Mouse (Mus musculus): ENCODE measurements at regions not wholly inside any gene's neighbourhood (a gene's known extent, or its start where the extent isn't known, plus 50 kb on each side); places are given as distances from the start of the nearest gene placed in this dataset.
"Not testable (repeated sequence)": the region's sequence is repeated elsewhere in the genome, so short reads cannot be mapped to it uniquely, and the experiment has no call there.

DNA sequence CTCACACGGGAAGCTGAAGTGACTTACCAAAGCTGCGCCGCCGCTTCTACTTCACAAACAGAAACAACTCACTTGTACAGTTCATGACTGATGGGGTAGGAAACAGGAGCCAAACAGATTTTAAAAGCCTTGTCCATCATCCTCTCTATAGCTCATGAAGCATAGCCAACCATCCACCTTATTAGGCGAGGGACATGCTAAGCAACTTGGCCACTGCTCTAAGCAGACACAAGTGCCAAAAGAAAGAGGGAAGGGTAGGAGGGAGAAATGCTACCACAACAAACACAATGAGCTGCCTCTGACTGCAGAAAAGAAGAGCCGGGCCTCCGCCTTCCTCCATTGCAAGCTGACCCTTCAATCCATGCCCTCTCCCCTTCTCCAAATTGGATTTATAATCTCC lies 179.9 kb downstream of the Dhx15 start:
- DNase-seq (ENCODE audit: low spot score), result no peak

- DNase-seq (ENCODE audit: low spot score), result no peak
Observed at GRCm38 (mm10) chr5:52008942-52009341, 181.4 kb downstream of the Dhx15 start.

- no peak for DNase-seq (ENCODE audit: low spot score)
Observed at GRCm38 (mm10) chr5:52006843-52007242, 183.5 kb downstream of the Dhx15 start.

- no peak for DNase-seq (ENCODE audit: low spot score)
Observed at GRCm38 (mm10) chr5:51990847-51991610, 199.3 kb downstream of the Dhx15 start.

- DNase-seq (ENCODE audit: low spot score), result no peak
Observed at GRCm38 (mm10) chr5:51989396-51989795, 200.9 kb downstream of the Dhx15 start.

DNA sequence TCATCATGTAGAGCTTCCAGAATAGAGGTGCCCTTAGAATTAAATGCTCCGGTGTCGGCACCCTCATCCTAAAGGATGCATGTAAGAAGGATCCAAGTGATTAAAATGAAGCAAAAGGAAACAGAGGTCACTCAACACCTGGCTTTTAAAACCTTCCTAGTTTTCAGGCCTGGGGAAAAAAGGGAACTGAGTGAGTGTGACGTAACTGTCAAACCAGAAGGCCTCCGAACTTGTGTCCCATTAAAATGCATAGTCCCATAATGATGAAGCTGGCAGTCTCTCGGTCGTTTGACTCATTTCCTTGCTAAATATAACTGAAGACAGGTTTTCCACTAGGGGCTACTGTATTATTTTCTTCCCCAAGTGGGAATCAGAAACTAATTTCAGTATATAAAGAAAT lies 201.4 kb downstream of the Dhx15 start:
- DNase-seq (ENCODE audit: low spot score), result no peak

DNA sequence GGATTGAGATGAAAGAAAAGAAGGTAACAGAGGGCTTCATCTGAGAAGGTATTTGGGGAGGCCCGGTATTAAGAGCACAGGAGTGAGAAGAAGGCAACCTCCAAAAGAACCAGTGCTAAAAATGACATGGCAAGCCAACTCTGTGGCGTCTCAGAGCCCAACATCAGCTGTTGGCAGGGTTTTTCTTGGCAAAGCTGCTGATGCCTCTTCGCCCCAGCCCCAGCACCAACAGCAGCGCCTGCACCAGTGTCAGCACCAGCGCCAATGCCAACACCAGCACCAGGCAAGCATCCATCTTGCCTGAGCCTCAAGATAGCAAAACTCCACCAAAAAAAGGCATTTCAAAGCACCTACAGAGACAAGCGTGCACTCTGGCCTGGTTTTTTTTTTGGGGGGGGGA lies 205.3 kb downstream of the Dhx15 start:
- no peak for DNase-seq (ENCODE audit: low spot score)

DNA sequence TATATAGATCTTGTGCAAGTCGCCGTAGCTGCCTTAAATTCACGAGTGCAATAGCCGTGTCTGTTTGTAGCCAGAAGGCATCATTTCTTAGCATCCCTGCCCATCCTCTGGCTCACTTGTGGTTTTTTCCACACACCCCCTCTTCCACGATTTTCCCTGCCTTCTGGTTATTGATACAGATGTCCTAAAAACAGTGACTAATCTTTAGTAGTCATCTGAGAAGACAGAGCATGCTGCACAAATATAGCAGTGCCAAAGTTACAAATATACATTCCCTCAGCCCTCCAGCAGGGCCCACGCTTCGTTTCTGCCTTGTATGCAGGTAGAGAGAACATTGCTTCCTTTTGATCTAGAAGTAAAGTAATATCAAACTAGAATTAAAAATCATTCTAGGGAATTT lies 207.5 kb downstream of the Dhx15 start:
- DNase-seq (ENCODE audit: low spot score), result no peak

DNA sequence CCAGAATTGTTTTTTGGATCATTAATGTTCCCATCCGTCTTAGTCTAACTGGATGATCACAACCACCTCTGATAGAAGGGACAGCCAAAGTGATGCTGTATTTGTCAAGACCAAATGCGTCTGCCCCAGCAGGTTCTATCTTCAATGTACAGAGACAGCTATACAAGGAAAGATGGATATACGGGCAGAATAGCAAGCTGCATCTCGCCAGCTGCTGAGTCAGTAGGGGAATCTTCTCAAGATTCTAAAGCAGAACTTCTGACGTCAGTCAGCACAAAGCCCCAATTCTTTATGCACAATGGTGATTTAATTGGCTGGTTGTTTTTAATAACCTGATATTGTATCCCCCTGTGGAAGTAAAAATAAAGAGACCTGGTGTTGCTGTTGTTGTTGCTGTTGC lies 209.4 kb downstream of the Dhx15 start:
- no peak for DNase-seq (ENCODE audit: low spot score)

GRCm38 (mm10) chr5:51952499-51952898 lies 237.8 kb downstream of the Dhx15 start:
- DNase-seq (ENCODE audit: low spot score), result no peak

DNA sequence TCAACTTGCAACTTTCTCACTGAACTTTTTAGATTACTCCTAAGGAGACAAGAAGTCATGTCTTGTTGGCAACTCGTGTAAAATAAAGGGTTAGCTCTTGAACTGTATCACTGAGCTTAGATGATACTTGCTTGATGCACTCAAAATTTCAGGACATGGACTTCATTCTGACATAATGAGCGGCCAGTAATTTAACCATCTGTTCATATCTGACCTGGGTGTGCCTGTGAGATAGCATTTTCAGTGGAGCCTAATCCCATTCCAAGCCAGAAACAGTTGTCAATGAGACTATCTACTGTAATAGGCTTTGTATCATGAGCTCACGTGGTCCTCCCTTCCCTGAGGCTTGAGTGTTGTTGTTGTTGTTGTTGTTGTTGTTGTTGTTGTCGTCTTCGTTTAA lies 240.3 kb downstream of the Dhx15 start:
- DNase-seq (ENCODE audit: low spot score), result no peak

DNA sequence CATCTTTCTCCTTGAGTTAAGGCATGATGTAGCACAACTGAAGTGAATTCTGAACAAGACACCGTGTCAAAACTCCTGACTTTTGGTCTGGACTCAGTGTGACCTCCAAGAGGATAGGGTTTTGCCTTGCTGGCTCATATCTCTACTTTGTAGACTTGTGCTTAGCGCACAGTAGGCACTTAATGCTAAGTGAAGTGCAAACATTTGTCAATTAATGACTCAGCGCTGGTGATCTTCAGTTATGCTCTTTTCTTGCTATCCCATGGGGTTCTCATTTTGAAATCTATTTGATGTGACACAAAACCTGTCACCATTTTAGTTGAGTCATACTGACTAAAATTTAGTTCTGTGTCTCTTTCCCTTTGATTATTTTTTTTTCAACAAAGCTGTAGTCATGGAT lies 244.3 kb downstream of the Dhx15 start:
- DNase-seq (ENCODE audit: low spot score), result no peak

DNA sequence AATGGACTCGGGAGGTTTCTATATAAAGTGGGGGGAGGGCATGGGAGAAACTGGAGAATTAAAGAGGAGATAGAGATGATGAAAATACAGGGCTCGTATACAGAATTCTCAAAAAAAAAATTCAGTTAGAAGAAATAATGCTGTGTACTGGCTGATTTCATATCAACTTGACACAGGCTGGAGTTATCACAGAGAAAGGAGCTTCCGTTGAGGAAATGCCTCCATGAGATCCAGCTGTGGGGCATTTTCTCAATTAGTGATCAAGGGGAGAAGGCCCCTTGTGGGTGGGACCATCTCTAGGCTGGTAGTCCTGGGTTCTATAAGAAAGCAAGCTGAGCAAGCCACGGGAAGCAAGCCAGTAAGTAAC lies 248.4 kb downstream of the Dhx15 start:
- not testable (repeated sequence) for DNase-seq (ENCODE audit: low spot score)

DNA sequence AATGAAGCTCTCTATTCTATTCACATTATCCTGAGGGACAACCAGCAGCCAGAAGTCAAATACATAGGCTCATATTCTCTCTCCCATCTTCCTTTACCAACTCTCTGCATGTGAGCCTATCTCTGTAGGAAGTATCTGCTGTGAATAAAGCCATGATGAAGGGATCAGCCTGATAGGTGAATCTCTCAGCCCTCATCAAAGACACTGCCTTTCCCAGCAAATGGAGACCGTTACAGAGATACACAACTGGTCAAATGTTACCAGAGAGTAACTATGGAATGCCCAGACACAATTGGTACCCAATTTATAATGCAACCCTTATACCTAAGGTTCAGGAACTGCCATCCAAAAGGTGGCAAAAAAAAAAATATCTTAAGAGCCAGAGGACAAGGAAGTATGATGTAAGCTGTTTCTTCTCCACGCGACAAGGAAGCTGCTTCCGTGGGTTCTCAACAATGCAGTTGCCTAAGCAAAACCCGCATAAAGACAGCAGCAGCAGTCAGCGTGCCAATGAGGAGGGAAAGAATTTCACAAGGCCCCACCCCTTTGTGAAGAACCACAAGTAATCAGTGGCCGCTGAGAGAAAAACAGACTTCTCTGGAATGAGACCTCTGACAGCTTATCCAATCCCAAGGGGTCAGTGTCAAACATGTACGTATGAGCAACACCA lies 248.9 kb downstream of the Dhx15 start:
- no peak for DNase-seq (ENCODE audit: low spot score)

GRCm38 (mm10) chr5:51938845-51939244 lies 251.5 kb downstream of the Dhx15 start:
- DNase-seq (ENCODE audit: low spot score), result no peak

- no peak for DNase-seq (ENCODE audit: low spot score)
Observed at GRCm38 (mm10) chr5:51937320-51937719, 253.0 kb downstream of the Dhx15 start.

DNA sequence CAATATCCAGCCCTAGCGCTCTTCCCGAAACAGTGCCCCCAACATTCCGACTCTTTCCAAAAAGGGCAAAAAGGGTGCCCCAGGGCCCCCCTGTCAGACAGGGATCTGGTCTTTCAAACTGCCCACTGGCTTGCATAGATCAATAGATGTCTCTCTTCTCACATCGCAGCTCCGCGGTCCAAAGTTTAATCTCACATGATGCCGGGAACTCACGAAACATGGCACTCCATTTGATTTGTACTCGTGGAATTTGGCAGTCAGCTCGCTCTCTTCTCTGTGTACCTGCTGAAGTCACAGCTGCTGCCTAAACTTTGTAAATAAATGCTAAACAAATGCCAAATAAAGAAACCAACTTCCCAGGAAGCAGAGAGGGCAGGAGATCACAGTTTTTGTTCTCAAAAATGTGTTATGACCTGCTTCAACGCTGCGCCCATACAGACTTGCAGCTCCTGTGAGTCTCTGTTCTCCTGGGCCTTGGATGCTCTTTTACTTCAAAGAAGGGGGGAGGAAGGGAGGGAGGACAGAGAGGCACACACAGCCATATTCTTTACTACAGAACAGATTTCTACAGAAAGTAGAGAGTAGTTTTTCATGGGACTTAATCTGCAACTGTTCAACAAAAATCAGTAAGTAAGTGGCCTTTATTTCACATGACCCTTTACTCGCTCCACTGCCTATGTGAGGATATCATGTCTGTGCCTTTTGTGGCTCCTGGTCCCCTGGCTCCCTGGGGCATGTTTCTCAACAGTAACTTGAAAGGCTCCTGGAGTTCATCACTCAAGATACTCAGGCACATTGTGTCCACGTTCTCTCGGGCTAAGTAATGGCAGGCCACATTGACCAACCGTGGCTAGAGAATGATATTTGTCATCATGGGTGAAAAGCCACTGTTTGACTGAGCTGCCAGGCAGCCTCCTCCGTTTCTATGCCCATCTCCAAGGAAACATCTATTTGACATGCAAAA lies 254.6 kb downstream of the Dhx15 start:
- DNase-seq (ENCODE audit: low spot score), result no peak

DNA sequence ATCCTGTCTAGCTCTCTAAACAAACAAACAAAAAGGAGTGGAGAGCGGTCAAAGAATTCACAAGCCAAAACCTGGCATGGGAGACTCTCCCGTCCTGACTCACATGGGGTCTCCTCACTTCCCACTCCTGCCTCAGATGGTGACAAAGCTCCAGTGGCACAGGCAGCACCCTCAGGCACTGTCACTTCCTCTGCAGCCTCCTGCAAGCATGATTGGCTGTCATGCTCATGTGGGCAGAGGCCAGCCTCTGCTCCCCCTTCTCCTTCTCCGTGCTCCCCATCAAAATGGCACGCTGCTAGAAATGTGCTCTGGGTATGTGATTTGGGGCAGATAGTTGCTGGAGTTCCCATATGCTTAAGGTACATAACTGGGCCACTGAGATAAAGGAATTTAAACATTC lies 255.4 kb downstream of the Dhx15 start:
- no peak for DNase-seq (ENCODE audit: low spot score)

DNA sequence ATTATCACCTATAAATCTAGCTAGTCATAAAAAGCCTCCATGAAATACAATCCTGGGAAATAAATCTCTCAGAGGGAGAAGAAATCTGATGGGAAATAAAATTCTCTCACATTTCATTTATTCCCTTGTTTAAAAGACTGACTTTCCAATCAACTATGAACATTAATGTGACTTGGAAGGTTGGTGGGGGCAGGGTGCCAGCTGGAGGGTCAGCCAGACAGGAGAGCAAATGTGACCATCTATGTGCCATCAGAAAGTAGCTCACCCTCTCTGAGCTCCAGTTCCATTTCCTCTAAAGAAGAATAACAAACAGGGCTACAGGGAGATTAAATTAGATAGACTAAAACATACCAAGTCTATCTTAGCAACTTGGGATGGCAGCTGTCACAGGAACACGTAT lies 257.0 kb downstream of the Dhx15 start:
- DNase-seq (ENCODE audit: low spot score), result no peak

- DNase-seq (ENCODE audit: low spot score), result no peak
Observed at GRCm38 (mm10) chr5:51930416-51930815, 259.9 kb downstream of the Dhx15 start.

- no peak for DNase-seq (ENCODE audit: low spot score)
Observed at GRCm38 (mm10) chr5:51928801-51929200, 261.5 kb downstream of the Dhx15 start.

DNA sequence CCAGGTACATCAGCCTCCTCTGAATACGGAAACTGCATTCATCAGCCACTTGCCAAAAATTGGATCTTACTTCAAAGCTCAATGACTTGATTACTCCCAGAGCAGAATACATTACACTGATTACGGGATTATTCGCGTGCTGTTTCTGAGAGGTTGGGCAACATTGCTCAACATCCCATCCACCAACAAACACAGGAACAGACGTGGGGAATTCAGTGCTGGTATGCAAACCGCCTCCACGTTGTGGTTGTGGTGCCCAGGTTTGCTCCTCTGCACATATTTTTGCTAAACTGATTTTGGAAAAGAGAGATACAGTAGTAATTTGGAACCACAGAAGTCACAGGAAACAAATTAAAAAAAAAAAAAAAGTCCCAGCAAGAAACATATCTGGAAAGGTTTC lies 266.9 kb downstream of the Dhx15 start:
- DNase-seq (ENCODE audit: low spot score), result no peak

- no peak for DNase-seq (ENCODE audit: low spot score)
Observed at GRCm38 (mm10) chr5:51922973-51923372, 267.3 kb downstream of the Dhx15 start.

All from T-cell, adult 2 months (primary cell).